Mouse (Mus musculus): ENCODE data around the gene Nt5c2.
A peak's percentile ranks its signal among the peaks of the same experiment; 100 is the strongest.
"Not testable (repeated sequence)": the region's sequence is repeated elsewhere in the genome, so short reads cannot be mapped to it uniquely, and the experiment has no call there.

The Nt5c2 gene

DNA sequence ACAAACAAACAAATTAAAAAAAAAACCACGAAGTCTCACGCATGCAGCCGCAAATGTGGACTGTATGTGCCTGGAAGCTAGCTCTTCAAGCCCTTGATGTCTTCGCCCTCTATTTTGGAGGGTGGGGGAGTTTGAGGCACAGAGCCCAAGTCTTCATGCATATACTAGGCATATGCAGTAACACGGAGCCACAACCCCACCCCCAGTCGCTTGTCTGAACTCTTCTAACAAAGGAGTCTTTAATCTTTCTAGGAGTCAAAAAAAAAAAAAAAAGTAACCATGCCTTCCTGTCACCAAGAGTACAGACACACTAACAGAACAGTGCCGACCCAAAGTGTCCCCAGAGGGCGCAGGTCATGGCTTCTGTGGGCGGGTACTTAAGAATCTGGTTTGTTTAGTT lies 1.0 kb upstream of the Nt5c2 start:
- no peak for DNase-seq

DNA sequence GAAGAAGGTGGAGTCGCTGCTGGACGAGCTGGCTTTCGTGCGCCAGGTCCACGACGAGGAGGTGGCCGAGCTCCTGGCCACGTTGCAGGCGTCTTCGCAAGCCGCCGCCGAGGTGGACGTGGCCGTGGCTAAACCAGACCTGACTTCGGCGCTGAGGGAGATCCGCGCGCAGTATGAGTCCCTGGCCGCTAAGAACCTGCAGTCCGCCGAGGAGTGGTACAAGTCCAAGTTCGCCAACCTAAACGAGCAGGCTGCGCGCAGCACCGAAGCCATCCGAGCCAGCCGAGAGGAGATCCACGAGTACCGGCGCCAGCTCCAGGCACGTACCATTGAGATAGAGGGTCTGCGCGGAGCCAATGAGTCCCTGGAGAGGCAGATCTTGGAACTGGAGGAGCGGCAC lies 443 bp upstream of the Nt5c2 start:
- DNase-seq: peak; percentile 47

DNA sequence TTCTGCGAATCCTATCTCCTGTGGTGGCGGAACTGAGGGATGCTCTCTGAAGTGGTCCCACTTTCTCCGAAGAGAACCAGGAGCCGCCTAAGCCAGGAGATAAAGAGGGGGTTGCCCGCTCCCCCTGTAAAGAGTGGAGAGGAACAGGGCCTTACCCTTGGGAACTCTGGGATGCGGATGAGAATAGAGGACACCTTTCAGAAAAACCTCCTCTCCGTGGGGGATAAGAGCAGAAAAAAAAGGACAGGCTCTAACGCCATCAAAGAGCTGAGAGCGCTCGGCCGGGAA lies 850 bp downstream of the Nt5c2 start:
- no peak for DNase-seq

DNA sequence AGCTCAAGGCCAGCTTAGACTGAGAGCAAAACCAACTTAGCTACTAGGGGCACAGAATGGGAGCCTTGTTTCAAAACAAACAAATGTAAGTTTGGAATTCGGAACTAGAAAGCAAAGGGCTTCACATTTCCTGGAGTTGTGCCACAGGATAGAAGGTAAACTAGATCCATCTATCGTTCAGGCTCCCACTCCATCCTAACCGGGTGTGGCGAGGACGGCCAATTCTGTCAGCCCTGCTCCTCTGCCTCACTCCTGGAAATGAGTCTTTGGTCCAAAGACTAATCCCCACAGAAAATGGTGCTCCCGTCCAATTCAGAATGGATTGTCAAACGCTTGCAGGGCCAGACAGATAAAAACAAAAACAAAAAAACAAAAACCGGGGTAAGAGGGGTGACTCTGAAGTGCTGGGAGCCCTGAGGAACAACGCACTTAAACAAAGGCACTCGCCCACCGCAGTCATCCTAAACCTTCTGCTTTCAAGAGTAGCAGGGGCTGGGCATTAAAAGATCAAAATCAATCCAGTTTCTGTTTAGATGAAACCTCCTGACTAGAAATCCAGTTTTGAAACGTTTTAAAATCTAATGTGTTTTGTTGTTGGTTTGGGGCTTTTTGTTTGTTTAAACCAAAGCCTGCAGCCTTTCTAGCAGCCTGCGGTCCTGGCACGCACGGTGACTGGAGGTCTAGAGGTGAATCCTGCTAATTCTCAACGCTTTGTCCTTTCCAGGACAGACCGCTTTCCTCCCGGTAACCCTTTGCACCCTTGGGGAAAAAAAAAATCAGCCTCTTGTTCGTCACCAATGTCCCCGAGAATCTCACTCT lies 1.4 kb downstream of the Nt5c2 start:
- no peak for DNase-seq

DNA sequence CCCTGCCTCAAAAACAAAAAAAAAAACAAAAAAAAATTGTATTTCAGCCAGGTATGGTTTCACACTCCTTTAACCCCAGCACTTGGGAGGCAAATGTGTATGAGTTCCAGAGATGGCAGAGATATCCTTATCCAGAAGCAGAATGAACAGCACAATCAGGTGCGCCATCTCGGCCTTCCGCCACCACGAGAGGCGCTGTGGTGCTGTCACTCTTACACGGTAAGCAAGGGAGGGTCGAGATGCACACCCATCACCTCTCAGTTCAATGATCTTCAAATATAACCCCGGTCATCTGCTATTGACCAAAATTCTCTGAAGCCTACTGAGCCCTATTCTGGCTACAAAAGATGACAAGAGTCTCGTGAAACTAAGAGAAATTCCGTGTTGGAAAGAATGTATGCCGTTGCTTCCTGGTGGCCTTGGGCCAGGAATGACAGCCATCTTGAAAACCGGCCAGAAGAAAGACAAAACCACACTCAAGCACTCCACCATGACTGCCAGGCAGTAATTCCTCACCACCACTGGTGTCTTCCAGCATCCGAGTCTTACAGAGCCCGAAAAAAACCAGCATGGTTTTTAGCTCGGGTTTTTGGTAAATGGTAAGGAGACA lies 2.3 kb downstream of the Nt5c2 start:
- DNase-seq: no peak

DNA sequence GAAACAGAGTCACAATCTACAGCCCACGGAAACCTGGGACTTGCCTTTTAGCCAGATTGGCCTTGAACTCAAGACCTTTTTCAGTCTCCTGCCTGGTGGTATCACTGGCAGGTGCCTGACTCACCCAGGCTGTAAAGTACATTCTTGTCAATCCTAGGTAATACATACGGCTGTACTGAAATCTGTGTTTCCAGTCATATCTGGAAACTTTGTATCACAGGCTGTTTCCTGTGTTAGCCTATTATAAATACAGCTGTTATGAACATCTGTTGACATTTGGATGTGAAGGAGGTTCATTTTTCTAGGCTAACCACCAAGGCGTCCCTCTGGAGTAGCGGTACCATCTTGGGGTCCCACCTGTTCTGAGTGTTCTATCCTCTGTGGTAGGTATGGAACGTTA lies 5.0 kb downstream of the Nt5c2 start:
- DNase-seq: no peak

DNA sequence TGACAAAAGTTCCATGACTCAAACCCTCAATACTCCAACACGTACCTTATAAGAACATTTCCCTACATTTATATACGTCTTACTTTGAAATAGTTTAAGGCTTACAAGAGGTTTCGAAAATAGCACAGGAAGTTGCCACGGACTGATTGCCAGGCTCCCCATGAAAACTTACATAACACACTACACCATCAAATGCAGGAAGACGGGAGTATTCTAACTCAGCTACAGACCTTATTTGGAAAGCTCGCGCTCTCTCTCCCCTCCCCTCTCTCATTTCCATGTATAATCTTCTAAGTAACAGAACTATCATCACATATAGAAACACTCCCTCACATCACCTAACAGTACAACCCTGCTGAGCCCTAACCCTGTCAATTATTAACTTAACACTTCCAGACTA lies 5.5 kb downstream of the Nt5c2 start:
- DNase-seq: no peak

DNA sequence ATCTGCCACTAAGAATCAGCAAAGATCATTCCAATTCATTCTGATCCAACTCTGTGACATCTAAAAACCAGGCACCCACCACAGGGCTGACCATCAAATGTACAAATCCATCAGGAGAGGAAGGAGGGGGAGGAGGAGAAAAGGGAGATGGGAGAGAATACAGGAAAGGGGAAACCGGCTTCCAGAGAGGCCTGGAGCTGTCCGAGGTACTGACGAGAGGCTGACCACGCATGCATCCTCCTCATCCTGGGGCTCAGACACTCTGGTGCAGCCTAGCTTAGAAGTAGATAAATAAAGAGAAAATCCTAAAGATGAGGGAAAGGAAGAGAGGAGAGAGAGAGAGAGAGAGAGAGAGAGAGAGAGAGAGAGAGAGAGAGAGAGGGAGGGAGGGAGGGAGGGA lies 8.6 kb downstream of the Nt5c2 start:
- DNase-seq: no peak

DNA sequence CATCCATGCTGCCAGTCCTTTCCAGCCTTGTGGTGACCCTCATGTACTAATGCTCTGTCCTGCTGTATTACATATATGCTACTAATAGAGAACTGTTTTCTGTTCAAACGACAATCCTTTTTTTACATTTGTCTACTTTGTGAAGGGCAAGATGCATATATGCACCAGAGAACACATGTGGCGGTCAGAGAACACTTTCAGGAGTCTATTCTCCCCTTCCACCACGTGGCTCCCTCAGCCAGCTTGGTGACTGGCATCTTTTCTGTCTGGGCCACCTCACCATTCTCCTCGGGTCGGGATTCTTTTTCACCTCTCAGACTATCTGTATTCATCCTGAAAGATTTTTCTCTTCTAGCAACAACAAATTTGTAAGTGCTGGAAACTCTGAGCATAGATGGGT lies 9.1 kb downstream of the Nt5c2 start:
- no peak for DNase-seq

DNA sequence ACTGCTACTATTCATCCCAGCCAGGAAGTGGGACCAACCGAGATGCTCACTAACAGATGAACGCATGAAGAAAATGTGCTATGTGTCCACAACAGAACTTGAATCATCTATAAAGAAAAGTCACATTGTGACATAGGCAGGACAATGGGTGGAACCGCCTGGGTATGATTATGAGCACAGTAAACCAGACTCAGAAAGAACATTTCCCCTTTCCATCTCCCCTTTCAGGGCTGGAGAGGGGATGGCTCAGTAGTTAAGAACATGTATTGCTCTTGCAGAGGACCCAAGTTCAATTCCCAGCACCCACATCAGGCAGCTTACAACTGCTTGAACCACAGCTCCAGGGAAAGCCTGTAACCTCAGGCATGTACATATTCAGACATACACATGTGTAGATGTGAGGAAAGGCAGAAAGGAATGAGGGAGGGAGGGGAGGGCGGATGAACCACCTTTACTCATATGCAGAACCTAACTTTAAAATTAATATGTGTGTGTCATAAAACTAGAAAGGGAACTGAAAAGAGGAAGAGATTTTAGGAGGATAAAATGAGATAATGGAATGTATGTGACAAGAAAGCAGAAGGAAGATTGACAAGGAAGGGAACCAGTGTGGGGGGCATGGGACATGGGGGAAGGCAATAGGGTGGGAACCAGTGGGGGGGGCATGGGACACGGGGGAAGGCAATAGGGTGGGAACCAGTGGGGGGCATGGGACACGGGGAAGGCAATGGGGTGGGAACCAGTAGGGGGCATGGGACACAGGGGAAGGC lies 11.0 kb downstream of the Nt5c2 start:
- DNase-seq: no peak

DNA sequence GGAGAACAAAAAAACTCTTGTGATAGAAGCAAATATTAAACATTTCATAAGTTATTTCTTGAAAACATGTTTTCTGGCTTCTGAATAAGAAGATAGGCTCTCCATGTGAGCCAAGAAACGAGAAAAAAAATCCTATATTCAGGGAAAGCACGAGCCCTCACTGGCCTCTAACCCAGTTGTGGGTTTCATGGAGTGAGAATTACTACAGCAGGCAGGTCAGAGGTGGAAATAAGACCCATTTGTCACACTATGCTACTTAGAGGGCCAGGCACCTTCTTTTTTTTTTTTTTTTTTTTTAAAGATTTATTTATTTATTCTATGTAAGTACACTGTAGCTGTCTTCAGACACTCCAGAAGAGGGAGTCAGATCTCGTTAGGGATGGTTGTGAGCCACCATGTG lies 14.6 kb downstream of the Nt5c2 start:
- DNase-seq: not testable (repeated sequence)

DNA sequence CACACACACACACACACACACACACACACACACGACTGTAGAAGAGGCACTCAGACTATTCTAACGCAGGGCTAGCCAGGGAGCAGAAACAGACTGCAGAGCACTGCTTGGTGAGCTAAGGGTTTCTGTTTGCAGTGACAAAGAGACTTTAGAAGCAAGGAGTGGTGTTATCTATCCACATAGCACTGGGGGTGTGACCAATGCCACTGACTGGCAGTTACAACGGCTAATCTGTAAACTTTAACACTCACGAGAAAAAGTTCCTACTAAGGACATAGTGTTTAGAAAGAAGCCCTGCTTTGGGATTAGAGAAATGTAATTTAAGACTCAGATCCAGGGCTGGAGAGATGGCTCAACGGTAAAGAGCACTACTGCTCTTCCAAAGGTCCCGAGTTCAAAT lies 15.2 kb downstream of the Nt5c2 start:
- DNase-seq: no peak

DNA sequence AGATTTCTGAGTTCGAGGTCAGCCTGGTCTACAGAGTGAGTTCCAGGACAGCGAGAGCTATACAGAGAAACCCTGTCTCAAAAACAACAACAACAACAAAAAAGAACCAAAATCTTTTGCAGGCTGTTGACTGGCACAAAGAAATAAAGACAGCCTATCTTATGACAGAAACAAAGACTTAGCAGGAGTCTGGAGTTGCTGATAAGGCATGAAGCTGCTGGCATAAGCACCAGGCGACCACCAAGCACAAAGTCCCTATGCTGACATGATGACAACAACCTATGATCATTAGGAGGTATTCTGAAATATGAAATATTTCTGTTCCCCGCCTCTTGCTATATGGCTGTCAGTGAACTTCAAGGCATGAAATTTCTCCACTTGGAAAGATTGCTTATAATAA lies 16.0 kb downstream of the Nt5c2 start:
- DNase-seq: no peak

DNA sequence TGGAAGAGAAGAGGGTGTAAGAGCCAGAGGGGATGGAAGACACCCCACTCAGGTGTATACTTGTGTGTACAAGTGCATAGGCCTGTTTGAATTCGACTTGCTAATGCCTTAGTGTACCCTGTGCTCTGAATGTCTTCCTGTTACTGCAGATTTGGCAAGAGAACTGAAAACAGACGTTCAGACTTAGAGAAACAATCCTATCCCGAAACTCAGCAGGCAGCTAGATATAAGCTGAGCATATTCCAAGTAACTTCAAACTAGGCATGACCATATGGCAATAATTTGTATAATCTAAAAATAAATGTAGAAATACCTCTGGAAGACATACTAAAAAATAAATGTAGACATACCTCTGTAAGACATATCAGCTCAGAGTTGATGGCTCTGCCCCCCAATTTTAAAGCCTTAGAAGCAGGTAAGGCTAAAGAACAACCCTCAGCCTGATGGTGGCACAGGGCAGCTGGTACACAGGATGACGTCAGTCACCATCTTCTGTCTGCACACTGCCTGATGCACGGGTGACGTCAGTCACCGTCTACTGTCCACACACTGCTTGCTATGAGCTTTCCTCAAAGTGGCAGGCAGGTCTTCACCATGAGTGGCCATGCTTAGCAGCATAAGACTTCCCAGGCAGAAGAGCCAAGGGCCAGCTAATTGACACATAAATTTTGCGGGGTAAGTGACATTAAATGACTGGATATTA lies 16.6 kb downstream of the Nt5c2 start:
- no peak for DNase-seq

DNA sequence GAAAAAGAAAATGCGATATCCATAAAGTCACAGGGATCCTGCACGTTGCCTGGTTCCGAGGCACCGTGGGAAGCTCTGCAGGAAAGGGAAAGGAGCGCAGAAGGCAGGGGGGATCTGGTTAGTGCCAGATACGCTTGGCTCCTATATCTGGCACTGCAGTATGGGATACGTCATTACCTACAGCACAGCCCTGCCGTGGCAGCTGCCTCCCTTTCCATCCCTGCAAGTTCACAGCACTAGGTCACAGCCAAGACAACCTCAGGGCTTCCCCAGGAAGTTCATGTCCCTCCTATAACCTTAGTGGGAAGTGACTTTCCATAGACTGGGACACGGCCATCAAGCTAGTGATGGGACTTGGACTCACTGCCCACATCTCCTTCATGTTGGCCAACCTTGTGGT lies 18.9 kb downstream of the Nt5c2 start:
- no peak for DNase-seq

DNA sequence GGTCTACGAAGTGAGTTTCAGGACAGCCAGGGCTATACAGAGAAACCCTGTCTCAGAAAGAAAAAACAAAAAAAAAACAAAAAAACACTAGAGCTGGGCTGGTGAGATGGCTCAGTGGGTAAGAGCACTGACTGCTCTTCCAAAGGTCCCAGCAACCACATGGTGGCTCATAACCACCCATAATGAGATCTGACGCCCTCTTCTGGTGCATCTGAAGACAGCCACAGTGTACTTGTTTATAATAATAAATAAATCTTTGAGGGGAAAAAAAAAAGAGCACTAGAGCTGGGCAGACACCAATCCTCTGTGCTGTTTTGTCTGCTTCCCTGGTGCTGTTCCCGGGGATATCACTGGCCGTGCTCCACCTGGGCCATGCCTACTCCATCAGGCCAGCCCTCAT lies 22.6 kb downstream of the Nt5c2 start:
- DNase-seq: not testable (repeated sequence)

DNA sequence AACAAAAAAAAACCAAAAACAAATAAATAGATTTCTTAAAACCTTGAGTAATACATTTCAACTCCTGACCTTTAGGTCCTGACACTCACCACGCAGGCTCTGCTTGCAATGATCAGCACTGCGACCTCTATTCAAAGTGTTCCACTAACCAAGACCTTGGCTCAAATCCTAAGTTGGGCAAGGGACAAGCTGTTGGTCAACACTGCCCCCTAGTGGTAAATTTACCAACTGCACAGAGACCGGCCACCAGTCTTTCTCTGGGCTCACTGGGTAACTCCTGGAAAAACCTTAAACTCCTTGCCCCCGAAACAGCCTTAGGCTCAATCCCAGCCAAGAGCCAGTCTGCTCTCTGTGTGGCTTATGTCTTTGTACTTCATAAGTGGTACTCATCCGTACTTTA lies 23.8 kb downstream of the Nt5c2 start:
- peak; percentile 81 for DNase-seq

DNA sequence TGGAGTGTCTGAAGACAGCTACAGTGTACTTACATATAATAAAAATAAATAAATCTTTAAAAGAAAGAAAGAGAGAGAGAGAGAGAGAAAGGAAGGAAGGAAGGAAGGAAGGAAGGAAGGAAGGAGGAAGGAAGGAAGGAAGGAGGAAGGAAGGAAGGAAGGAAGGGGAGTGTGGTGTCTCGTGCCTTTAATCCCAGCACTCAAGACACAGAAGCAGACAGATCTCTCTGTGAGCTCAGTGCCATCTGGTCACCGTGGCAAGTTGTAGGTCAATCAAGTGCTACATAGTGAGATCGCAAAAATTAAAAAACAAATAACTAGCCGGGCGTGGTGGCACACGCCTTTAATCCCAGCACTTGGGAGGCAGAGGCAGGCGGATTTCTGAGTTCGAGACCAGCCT lies 24.3 kb downstream of the Nt5c2 start:
- DNase-seq: not testable (repeated sequence)

DNA sequence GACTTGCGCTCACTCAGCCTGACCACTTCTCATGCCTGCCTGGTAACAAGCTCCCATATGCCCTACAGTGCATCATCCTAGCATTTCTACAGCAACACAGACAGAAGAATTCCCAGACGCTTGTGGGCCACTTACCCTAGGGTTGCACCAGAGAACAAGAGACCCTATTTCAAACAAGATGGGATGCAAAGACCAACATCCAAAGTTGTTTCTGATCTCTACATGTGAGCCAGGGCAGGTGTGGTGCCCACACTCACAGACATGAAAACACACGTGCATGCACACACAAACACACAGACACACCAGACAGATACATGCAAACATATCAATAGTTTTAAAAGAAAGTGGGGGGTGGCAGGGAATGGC lies 24.8 kb downstream of the Nt5c2 start:
- DNase-seq: no peak

DNA sequence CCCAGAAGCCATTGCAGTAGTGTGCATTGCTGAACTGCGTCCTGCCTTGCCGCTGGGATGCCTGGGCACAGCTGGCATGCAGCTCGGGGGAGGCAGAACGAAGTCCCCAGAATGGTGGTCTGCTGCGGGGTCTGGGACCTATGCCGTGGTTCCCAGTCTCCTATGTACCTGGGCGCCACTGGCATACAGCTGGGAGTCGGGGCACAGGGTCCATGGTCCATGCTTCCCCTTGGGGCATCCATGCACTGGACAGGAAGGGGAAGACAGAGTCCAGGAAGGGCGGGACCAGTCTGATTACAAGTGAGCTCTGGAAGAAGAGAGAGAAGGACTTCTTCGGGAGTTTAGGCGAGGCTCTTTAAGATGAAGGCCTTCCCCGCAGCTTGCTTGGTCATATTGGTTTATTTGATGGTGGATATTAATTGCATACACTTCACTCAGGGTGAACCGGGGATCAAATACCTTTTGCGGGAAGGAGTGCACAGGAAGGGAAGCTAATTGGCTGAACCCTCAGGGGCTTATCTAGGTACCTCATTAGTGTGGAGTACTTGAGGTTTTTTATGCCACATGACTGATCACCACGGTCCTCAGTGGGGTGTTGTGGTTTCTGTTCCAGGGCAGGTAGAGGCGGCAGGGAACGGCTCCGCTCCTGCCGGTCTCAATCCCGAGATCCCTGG lies 25.3 kb downstream of the Nt5c2 start:
- no peak for DNase-seq

DNA sequence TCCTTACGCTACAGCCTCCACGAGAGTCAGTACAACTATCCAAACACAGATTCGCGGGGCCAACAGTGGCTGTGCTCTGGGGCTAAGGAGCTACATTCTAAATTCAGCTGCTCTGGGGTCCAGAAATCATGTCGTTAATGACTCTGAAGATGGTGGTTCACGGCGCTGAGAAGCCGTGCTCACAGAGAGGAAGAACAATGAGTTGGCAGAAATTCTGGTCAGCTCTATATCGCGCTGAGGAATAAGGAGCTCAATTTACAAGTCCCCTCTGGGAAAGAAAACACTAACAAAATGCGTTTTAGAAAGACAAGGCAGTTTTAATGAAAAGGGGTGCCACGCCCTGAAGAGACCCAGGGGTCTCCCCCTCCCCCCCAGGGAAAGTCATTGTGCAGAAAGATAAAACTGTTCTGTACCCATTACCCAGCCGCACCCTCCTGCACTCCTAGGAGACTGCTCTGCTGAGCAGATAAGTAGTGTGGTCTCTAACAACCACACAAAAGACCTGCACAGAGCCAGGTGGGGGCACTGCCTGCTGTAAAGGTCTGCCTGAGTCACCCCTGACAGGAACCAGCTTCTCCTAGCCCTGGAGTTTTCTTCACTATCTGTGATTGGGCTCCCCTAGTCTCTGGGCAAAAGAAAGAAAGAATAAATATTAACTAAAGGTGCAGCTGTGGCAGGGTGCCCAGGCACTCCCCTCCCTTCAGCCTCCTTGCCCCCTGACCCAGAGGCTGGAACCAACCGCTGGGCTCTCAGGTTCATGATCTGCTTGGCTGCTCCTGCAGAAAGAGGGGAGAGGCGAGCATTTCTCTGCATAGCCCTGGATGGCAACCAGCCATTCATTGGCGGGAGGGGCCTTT lies 26.5 kb downstream of the Nt5c2 start:
- DNase-seq: no peak

DNA sequence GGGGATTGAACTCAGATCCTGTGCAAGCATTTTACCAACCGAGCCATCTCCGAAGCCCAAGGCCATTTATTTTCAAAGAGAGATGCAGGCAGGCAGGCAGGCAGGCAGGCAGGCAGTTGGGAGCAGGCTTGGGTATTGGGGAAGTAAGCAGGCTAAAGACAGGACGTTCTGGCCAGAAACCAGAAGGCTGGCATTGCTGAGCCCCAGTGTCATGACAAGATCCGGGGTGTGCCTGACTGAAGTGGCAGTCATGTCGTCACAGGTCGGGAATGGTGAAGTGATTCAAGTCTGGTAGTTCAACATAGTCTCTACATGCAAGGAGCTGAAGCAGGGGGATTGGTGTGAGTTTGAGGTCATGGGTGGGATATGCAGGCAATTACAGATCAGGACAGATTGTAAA lies 27.3 kb downstream of the Nt5c2 start:
- DNase-seq: no peak
